ENCODE assay signal across 10 mouse cellular contexts in genomic region chr2:181136934-181137333, GRCm38 (mm10). TPM values are rescaled to one million over a fixed set of nuclear protein-coding genes. Genes with fewer than 3 reads are reported as not detected.
DNase-seq lines count a peak whose midpoint lies in the region; ATAC-seq and TF ChIP-seq lines count a peak whose summit lies in the region.
"Had no signal": no experiment of that assay in that cellular context is flagged by ENCODE, and none has a peak within 500 bp of the region (broad histone marks: within the 10 kb centered on the region; RNA-seq: fewer than 3 reads in every experiment).

No protein-coding gene starts in this region.

- no peak for TF ChIP-seq CTCF in cerebellum, adult 2 months (IDR thresholded peaks at IDR 0.05; ENCODE audit: borderline replicate concordance, insufficient read depth, low read depth, low read length)

- H3K4me2 ChIP-seq in hindbrain, embryonic 16.5 days (ENCODE audit: low read length), result no peak overlapping the region
- H3K4me2 ChIP-seq: embryonic facial prominence, embryonic 15.5 days had no signal

- DNase-seq in hindbrain, embryonic 10.5 days (ENCODE audit: low spot score), result peak; percentile 66
- DNase-seq in 3T3-L1 (ENCODE audit: low read depth, low spot score), result peak; percentile 63
- peak; percentile 50 for DNase-seq in R1 (ENCODE audit: low read depth, low spot score)
- peak; percentile 17 to 67 for DNase-seq in kidney, postnatal 36 days
- no peak for DNase-seq in frontal cortex, postnatal 10 days (ENCODE audit: low spot score in 2 of 2)
- no peak for DNase-seq in cerebellum, adult 2 months
- no peak for DNase-seq in cerebellum, adult 9-10 months

- no peak overlapping the region for H3K4me3 ChIP-seq in hindbrain, embryonic 10.5 days
- H3K4me3 ChIP-seq in hindbrain, embryonic 16.5 days (ENCODE audit: low read length), result no peak overlapping the region
- H3K4me3 ChIP-seq in cerebellum, adult 2 months (replicated peaks; ENCODE audit: insufficient read depth, low read depth, low read length), result no peak overlapping the region
- H3K4me3 ChIP-seq: embryonic facial prominence, embryonic 15.5 days had no signal

- peaks cover 80% of the 10 kb centered on the region for H3K27me3 ChIP-seq in hindbrain, embryonic 10.5 days (ENCODE audit: insufficient read depth, poor library complexity, severe bottlenecking)
- H3K27me3 ChIP-seq in hindbrain, embryonic 16.5 days (replicated peaks; ENCODE audit: control insufficient read depth, insufficient read depth, low read length), result no peaks in the 10 kb centered on the region; the same call in 1 of the 2 replicates
- no peaks in the 10 kb centered on the region for H3K27me3 ChIP-seq in cerebellum, adult 2 months (ENCODE audit: control insufficient read depth, insufficient read depth, low read length)

- 2% methylated on average over 6 of the region's 6 CpGs for WGBS in hindbrain, embryonic 10.5 days
- 5% methylated on average over 6 of the region's 6 CpGs for WGBS in hindbrain, embryonic 16.5 days
- 53% methylated on average over 6 of the region's 6 CpGs for WGBS in cerebellum, adult 2 months

- no peak for TF ChIP-seq POLR2A in cerebellum, adult 2 months (IDR thresholded peaks at IDR 0.05; ENCODE audit: borderline replicate concordance, insufficient read depth, low read length)

- H3K4me1 ChIP-seq in hindbrain, embryonic 10.5 days (replicated peaks), result peaks cover 22% of the 10 kb centered on the region
- H3K4me1 ChIP-seq in hindbrain, embryonic 16.5 days (ENCODE audit: control insufficient read depth, insufficient read depth, low read depth, low read length), result peaks cover 16% of the 10 kb centered on the region
- peaks cover 35% of the 10 kb centered on the region for H3K4me1 ChIP-seq in cerebellum, adult 2 months (ENCODE audit: control insufficient read depth, insufficient read depth, low read length)

- H3K27ac ChIP-seq in hindbrain, embryonic 10.5 days, result no peak overlapping the region
- H3K27ac ChIP-seq in hindbrain, embryonic 16.5 days (ENCODE audit: low read depth, low read length), result no peak overlapping the region
- no peak overlapping the region for H3K27ac ChIP-seq in cerebellum, adult 2 months (ENCODE audit: insufficient read depth, low read length)
- H3K27ac ChIP-seq: embryonic facial prominence, embryonic 15.5 days; macrophage had no signal

- H3K9ac ChIP-seq in hindbrain, embryonic 16.5 days (ENCODE audit: low read depth, low read length), result no peak overlapping the region
- H3K9ac ChIP-seq: embryonic facial prominence, embryonic 15.5 days had no signal

- no peaks in the 10 kb centered on the region for H3K9me3 ChIP-seq in hindbrain, embryonic 10.5 days
- no peaks in the 10 kb centered on the region for H3K9me3 ChIP-seq in hindbrain, embryonic 16.5 days (ENCODE audit: control insufficient read depth, low read length)
- H3K9me3 ChIP-seq: embryonic facial prominence, embryonic 15.5 days had no signal

- no peak for ATAC-seq in hindbrain, embryonic 16.5 days

- H3K36me3 ChIP-seq in hindbrain, embryonic 10.5 days, result no peaks in the 10 kb centered on the region
- H3K36me3 ChIP-seq in hindbrain, embryonic 16.5 days (ENCODE audit: control insufficient read depth, insufficient read depth, low read length), result no peaks in the 10 kb centered on the region
- H3K36me3 ChIP-seq: embryonic facial prominence, embryonic 15.5 days had no signal

RNA-seq across cellular contexts. Expression of gene Kcnq2, which starts 1.8 kb away (rescaled TPM):
- polyA plus RNA-seq in hindbrain, embryonic 10.5 days (2016; fragmentation: Nextera tagmentation; extraction: Ambion mirVana), result 5.4 and 15.5 TPM in 2 replicates
- polyA plus RNA-seq in hindbrain, embryonic 16.5 days (2015; fragmentation: Nextera tagmentation; extraction: Ambion mirVana), result 41.4 and 47.3 TPM in 2 replicates
- polyA plus RNA-seq in cerebellum, adult 2 months (2012; rRNA removed), result 115 and 125 TPM in 2 replicates
- polyA plus RNA-seq: macrophage had no signal

RNA-seq across cellular contexts. Expression of gene Eef1a2, which starts 19.9 kb away (rescaled TPM):
- 0.47 TPM in 1 of 2 replicates, not detected in the other for polyA plus RNA-seq in hindbrain, embryonic 10.5 days (2016; fragmentation: Nextera tagmentation; extraction: Ambion mirVana)
- polyA plus RNA-seq in hindbrain, embryonic 16.5 days (2015; fragmentation: Nextera tagmentation; extraction: Ambion mirVana), result 5.4 and 9.7 TPM in 2 replicates
- 1,226 and 1,413 TPM in 2 replicates for polyA plus RNA-seq in cerebellum, adult 2 months (2012; rRNA removed)

RNA-seq across cellular contexts. Expression of gene Ppdpf, which starts 50.1 kb away (rescaled TPM):
- polyA plus RNA-seq in hindbrain, embryonic 10.5 days (2016; fragmentation: Nextera tagmentation; extraction: Ambion mirVana), result 324 and 415 TPM in 2 replicates
- 380 and 389 TPM in 2 replicates for polyA plus RNA-seq in hindbrain, embryonic 16.5 days (2015; fragmentation: Nextera tagmentation; extraction: Ambion mirVana)
- 110 and 111 TPM in 2 replicates for polyA plus RNA-seq in cerebellum, adult 2 months (2012; rRNA removed)

Comparison
In these comparisons a context has a peak if more than half of its experiments do, and no peak if none do; other contexts are left out.
1. DNase-seq: peak in hindbrain, embryonic 10.5 days (single experiment), 3T3-L1 (single experiment), R1 (single experiment) and kidney, postnatal 36 days (2 of 2); none in frontal cortex, postnatal 10 days (0 of 2), cerebellum, adult 2 months (0 of 2) and cerebellum, adult 9-10 months (single experiment).
2. RNA of gene Eef1a2, which starts 19.9 kb away (polyA plus RNA-seq): 1,226 to 1,413 TPM in cerebellum, adult 2 months; 5.4 to 9.7 TPM in hindbrain, embryonic 16.5 days and 0.47 TPM in hindbrain, embryonic 10.5 days; every median in the first group is over 100 times any median in the second.